Mouse (Mus musculus) ES-Bruce4 (cell line): ENCODE results near the gene Srgap3.

Experiments
- CTCF ChIP-seq: IDR thresholded peaks from one replicate; pipeline ENCODE4 v1.8.1; 2011; ENCODE audit warnings: low read depth, low read length
- EP300 ChIP-seq: IDR thresholded peaks from 2 replicates; pipeline ENCODE4 v1.6.1; 2011; ENCODE audit warnings: low read depth, low read length; ENCODE audit not compliant: insufficient read depth
- POLR2A ChIP-seq: IDR thresholded peaks from one replicate; pipeline ENCODE4 v1.8.1; 2011; ENCODE audit warnings: low read length; ENCODE audit not compliant: insufficient read depth

DNA sequence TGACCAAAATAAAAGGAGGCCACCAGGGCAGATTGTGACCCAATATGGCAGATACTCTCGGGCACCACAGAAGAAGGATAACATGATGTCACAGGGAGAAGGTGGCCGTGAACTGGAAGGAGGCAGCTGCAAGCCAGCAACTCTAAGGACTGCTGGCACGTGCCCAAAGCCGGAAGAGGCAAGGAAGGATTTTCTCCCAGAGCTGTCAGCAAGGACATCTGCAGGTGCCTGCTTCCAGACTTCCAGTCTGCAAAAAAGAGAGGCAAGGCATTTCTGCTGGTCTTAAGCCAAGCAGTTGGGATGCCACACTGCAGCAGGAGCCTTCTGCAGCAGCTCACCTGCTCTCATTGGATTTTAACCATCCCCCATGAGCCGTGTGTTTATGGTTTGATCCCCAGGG, 67.9 kb downstream of the Srgap3 start:
- TF ChIP-seq EP300, result no peak
- TF ChIP-seq CTCF, result no peak
- TF ChIP-seq POLR2A, result no peak
